Mouse (Mus musculus) embryo, embryonic 10.5 days (tissue): ENCODE measurements around the gene Gm13128.
"Not testable (repeated sequence)": the region's sequence is repeated elsewhere in the genome, so short reads cannot be mapped to it uniquely, and the experiment has no call there.

Experiments
- DNase-seq: peaks from one replicate; pipeline ENCODE4 v3.0.0-alpha.2; 2015; ENCODE audit warnings: low spot score

The Gm13128 gene

GRCm38 (mm10) chr4:144329949-144330348 lies at the start of gene Gm13128:
Gm13128 (plus strand) TSS chr4:144330249.
- not testable (repeated sequence) for DNase-seq

- not testable (repeated sequence) for DNase-seq
These were observed 49.7 kb upstream of the Gm13128 start, which contains the start of gene Pramel5 for GRCm38 (mm10) chr4:144280388-144280787. Pramel5 (minus strand) TSS chr4:144280488.

GRCm38 (mm10) chr4:144299414-144299813 lies 30.6 kb upstream of the Gm13128 start:
- not testable (repeated sequence) for DNase-seq

GRCm38 (mm10) chr4:144312666-144313460 lies 17.2 kb upstream of the Gm13128 start:
- not testable (repeated sequence) for DNase-seq

- DNase-seq = not testable (repeated sequence)
These were observed 5.8 kb downstream of the Gm13128 start for GRCm38 (mm10) chr4:144335856-144336255.

GRCm38 (mm10) chr4:144357642-144358041 lies 27.6 kb downstream of the Gm13128 start, which contains the start of gene Gm13119:
Gm13119 (plus strand) TSS chr4:144357942.
- not testable (repeated sequence) for DNase-seq

- no peak for DNase-seq
These were observed 47.9 kb downstream of the Gm13128 start, which contains the start of gene Pramef20 for GRCm38 (mm10) chr4:144377911-144378310. Pramef20 (minus strand) TSS chr4:144377933.
